Mouse (Mus musculus) mature B cell (primary cell): ENCODE measurements around the gene Cfap97d1.

ENCODE experiments used
- in situ Hi-C: fragments of 300-500 bp; cut with MboI; formaldehyde crosslinking; loops from 2 replicates; pipeline ENCODE4 v1.14.3; 2019

Cfap97d1 gene

DNA sequence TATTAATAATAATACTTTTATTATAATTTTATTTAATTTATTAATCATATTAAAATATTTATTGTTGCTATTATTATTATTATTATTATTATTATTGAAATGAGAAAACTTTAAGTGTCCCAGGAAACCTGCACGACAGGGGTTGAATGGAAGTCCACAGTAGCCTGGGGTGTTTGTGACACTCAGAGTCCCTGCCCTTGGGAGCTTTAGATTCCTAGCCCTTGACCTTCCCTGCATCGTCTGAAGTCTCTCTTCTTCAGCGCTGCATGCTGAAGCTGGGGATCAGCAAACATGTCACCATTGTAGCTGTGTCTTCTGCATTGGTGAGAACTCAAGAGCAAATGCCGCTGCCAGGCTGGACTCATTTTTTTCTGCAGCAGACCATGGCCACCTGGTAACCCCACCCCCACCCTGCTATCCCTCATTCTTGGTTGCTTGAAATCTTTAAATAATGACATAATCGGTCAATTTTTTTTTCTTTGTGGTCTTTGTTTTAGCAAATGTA lies 51.4 kb downstream of the Cfap97d1 start:
- in situ Hi-C loops: no loop called here

DNA sequence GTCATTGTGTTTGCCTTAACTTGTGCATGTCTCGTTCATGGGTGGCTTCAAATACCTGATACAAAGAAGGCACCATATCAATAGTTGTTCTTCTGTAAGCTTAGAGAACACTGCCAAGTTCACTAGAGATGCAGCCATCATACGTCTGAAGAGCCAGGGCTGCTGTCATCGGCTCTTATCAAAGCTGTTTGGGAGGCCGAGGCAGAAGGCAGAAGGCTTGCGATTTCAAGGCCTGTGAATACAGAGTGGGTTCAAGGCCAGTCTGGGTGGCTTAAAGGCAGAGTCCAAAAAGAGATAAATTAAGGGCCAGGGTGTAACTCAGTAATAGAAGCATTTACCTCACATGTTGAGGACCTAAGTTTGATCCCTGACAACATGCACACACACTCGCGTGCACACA lies 52.3 kb downstream of the Cfap97d1 start:
- in situ Hi-C loops: no loop called here

DNA sequence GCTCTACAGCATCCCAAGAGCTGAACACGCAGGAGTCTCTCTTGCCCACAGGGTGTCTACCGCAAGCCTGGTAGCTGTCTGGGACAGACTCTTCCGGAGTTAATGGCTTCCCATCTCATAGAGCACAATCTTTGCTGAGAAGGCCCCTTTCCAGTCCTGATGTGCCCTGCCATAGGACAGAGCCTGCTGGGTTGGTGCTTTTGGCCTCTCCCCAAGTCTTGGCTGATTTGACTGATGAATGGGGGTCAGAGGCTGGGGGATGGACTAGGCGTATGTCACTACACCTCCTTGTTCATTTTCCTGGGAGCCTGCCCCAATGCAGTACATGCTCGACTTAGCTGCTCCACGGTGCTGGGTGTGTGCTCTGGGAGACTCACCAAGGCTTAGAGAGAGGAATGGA lies 53.7 kb downstream of the Cfap97d1 start:
- in situ Hi-C loops: no loop called here

DNA sequence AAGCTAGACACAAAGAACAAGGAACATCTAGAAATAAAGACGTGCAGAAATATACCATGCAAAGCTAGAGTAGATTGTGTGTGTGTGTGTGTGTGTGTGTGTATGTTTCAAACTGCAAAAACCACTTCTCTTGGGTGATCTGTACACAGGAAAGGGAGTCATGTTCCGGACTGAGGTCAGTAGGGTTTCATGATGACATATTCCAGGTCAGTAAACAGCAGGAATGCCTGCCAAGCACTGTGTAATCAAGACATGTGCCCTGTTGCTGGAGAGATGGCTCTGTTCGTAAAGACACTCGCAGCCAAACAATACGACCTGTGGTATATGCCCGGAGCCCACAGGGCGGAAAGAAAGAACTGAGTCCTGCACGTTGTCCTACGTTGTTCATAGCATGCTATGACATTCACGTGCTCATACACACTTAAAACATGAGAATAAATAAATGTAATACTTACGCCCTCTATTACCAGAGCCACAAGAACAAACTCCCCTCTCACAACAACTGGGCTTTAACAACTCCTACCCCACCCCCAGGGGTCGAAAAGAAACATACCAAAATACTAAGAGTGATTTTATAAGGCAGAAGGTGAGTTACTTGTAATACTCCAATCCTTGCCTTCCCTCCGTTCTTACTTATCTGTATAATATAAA lies 55.5 kb downstream of the Cfap97d1 start:
- in situ Hi-C loops: no loop called here

DNA sequence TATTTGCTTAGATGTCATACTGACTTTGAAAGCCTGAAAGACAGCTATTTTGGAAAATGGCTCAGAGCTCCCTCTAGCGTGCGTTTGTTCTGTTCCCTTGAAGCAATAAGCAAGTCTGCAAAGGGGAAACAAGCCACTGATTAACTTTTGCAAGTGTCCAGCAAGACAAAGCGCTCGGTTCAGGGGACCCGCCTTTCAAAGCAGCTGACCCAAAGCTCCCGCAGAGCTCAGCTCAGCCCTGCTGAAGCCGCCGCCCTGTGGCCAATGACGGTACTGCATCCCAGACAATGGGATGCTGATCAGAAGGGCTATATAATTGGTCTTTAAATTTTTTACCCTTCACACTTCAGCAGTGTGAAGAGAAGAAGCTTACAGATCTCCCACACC lies 56.1 kb downstream of the Cfap97d1 start:
- in situ Hi-C loops: no loop called here

DNA sequence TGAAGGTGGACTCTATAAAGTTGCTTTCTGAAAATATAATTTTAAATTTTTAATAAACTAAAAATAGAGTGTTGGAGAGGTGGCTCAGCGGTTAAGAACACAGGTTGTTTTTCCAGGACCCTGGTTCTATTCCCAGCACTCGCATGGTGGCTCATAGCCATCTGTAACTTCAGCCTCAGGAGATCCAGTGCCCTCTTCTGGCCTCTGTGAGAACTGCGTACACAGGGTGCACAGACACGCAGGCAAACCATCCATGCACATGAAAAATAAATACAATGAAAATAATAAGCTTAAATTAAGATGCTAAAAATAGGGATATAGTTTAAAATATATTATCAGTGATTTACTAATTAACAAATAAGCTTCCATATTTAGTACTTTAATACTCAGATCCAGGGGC lies 56.6 kb downstream of the Cfap97d1 start:
- in situ Hi-C loops: no loop called here

DNA sequence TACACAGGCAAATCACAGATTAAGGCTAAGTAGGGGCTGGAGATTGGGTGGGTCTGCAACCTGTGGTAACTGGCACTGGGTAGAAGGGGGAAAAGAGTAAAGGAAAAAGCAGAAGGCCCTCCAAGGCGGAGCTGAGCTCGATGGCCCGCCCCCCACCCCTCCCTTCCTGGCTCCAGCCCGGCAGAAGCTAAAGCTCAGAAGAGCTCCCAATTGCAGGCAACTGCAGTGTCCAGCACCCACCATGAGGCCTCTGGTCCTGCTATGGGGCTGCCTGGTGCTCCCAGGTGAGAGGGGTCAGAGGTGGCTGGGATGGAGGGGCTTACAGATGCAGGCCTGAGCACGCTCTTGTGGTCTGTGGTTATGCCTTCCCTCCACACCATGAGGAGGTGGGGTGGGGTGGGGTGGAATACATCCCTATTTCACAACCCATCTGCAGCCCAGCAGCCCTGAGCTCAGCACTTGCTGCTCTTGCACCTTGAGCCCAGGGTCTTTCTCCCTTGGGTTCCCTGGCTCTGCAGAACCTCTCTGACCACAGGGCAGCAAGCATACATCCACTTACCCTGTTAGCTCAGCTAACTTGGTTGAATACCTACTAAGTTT lies 57.4 kb downstream of the Cfap97d1 start, which contains the start of gene Cd300lg:
Gene Cd300lg (plus strand): TSS at position 160 of the 600 bp plus-strand sequence.
- in situ Hi-C loops: no loop called here
